Mouse (Mus musculus): Measurements from ENCODE around the gene Pkhd1. TPM values are rescaled to one million over a fixed set of nuclear protein-coding genes. Genes with fewer than 3 reads are reported as not detected.
"Not testable (repeated sequence)": the region's sequence is repeated elsewhere in the genome, so short reads cannot be mapped to it uniquely, and the experiment has no call there.

Pkhd1 gene
- polyA plus RNA-seq, 1 experiment from 2014 or later, result 0.01 TPM

- ATAC-seq, result peak; percentile 85
- no peak overlapping the region for H3K9ac ChIP-seq (replicated peaks; ENCODE audit: low read depth, low read length)
- no peaks in the 10 kb centered on the region for H3K36me3 ChIP-seq (ENCODE audit: control insufficient read depth, insufficient read depth)
- H3K4me3 ChIP-seq (replicated peaks; ENCODE audit: low read length), result no peak overlapping the region
- H3K27ac ChIP-seq (ENCODE audit: low read length), result no peak overlapping the region
- H3K9me3 ChIP-seq (ENCODE audit: control insufficient read depth, low read length), result no peaks in the 10 kb centered on the region
- no peaks in the 10 kb centered on the region for H3K4me1 ChIP-seq (replicated peaks; ENCODE audit: control insufficient read depth, insufficient read depth, low read length)
- no peak overlapping the region for H3K4me2 ChIP-seq (ENCODE audit: low read length)
- WGBS, result 53% methylated on average over 6 of the region's 6 CpGs
- no peaks in the 10 kb centered on the region for H3K27me3 ChIP-seq (replicated peaks; ENCODE audit: control insufficient read depth, insufficient read depth, low read length)
Observed at GRCm38 (mm10) chr1:20470317-20470716, 147.5 kb downstream of the Pkhd1 start.

GRCm38 (mm10) chr1:20466481-20466880, 151.4 kb downstream of the Pkhd1 start:
- 51% methylated on average over 4 of the region's 4 CpGs for WGBS
- H3K4me1 ChIP-seq (replicated peaks; ENCODE audit: control insufficient read depth, insufficient read depth, low read length), result no peaks in the 10 kb centered on the region
- no peak overlapping the region for H3K4me2 ChIP-seq (ENCODE audit: low read length)
- ATAC-seq, result no peak
- no peaks in the 10 kb centered on the region for H3K27me3 ChIP-seq (replicated peaks; ENCODE audit: control insufficient read depth, insufficient read depth, low read length)
- no peak overlapping the region for H3K4me3 ChIP-seq (replicated peaks; ENCODE audit: low read length)
- no peaks in the 10 kb centered on the region for H3K36me3 ChIP-seq (ENCODE audit: control insufficient read depth, insufficient read depth)
- no peak overlapping the region for H3K9ac ChIP-seq (replicated peaks; ENCODE audit: low read depth, low read length)
- H3K27ac ChIP-seq (ENCODE audit: low read length), result no peak overlapping the region
- no peaks in the 10 kb centered on the region for H3K9me3 ChIP-seq (ENCODE audit: control insufficient read depth, low read length)

GRCm38 (mm10) chr1:20454621-20455020, 163.2 kb downstream of the Pkhd1 start:
- H3K9ac ChIP-seq (replicated peaks; ENCODE audit: low read depth, low read length), result no peak overlapping the region
- no peaks in the 10 kb centered on the region for H3K4me1 ChIP-seq (replicated peaks; ENCODE audit: control insufficient read depth, insufficient read depth, low read length)
- WGBS, result 80% methylated on average over 1 of the region's 1 CpGs
- H3K9me3 ChIP-seq (ENCODE audit: control insufficient read depth, low read length), result no peaks in the 10 kb centered on the region
- H3K27me3 ChIP-seq (replicated peaks; ENCODE audit: control insufficient read depth, insufficient read depth, low read length), result no peaks in the 10 kb centered on the region
- no peak overlapping the region for H3K27ac ChIP-seq (ENCODE audit: low read length)
- no peaks in the 10 kb centered on the region for H3K36me3 ChIP-seq (ENCODE audit: control insufficient read depth, insufficient read depth)
- H3K4me3 ChIP-seq (replicated peaks; ENCODE audit: low read length), result no peak overlapping the region
- ATAC-seq, result no peak
- no peak overlapping the region for H3K4me2 ChIP-seq (ENCODE audit: low read length)

GRCm38 (mm10) chr1:20450074-20450473, 167.8 kb downstream of the Pkhd1 start:
- Histone ChIP-seq H3K4me3 (replicated peaks; ENCODE audit: low read length) (no peak overlapping the region), H3K27me3 (replicated peaks; ENCODE audit: control insufficient read depth, insufficient read depth, low read length) (no peaks in the 10 kb centered on the region), H3K4me1 (replicated peaks; ENCODE audit: control insufficient read depth, insufficient read depth, low read length) (no peaks in the 10 kb centered on the region), H3K9me3 (ENCODE audit: control insufficient read depth, low read length) (no peaks in the 10 kb centered on the region), H3K9ac (replicated peaks; ENCODE audit: low read depth, low read length) (no peak overlapping the region), H3K36me3 (ENCODE audit: control insufficient read depth, insufficient read depth) (no peaks in the 10 kb centered on the region), H3K27ac (ENCODE audit: low read length) (no peak overlapping the region), H3K4me2 (ENCODE audit: low read length) (no peak overlapping the region)
- ATAC-seq, result peak; percentile 89
- 14% methylated on average over 10 of the region's 10 CpGs for WGBS

GRCm38 (mm10) chr1:20432026-20432425, 185.8 kb downstream of the Pkhd1 start:
- H3K4me1 ChIP-seq (replicated peaks; ENCODE audit: control insufficient read depth, insufficient read depth, low read length); H3K36me3 ChIP-seq (ENCODE audit: control insufficient read depth, insufficient read depth); H3K9ac ChIP-seq (replicated peaks; ENCODE audit: low read depth, low read length); H3K4me2 ChIP-seq (ENCODE audit: low read length); H3K27me3 ChIP-seq (replicated peaks; ENCODE audit: control insufficient read depth, insufficient read depth, low read length); ATAC-seq; H3K4me3 ChIP-seq (replicated peaks; ENCODE audit: low read length); H3K27ac ChIP-seq (ENCODE audit: low read length); H3K9me3 ChIP-seq (ENCODE audit: control insufficient read depth, low read length): not testable (repeated sequence)
- WGBS, result 91% methylated on average over 16 of the region's 16 CpGs

GRCm38 (mm10) chr1:20429056-20429394, 188.8 kb downstream of the Pkhd1 start:
- Histone ChIP-seq H3K27ac (ENCODE audit: low read length) (no peak overlapping the region), H3K36me3 (ENCODE audit: control insufficient read depth, insufficient read depth) (no peaks in the 10 kb centered on the region)
- 48% methylated on average over 3 of the region's 3 CpGs for WGBS

GRCm38 (mm10) chr1:20428370-20429055, 189.4 kb downstream of the Pkhd1 start:
- H3K4me3 ChIP-seq (replicated peaks; ENCODE audit: low read length), result peak overlapping the region; percentile 4
- 18% methylated on average over 12 of the region's 12 CpGs for WGBS
- no peaks in the 10 kb centered on the region for H3K36me3 ChIP-seq (ENCODE audit: control insufficient read depth, insufficient read depth)
- peak overlapping the region; percentile 42 for H3K4me2 ChIP-seq (ENCODE audit: low read length)
- no peaks in the 10 kb centered on the region for H3K27me3 ChIP-seq (replicated peaks; ENCODE audit: control insufficient read depth, insufficient read depth, low read length)
- H3K4me1 ChIP-seq (replicated peaks; ENCODE audit: control insufficient read depth, insufficient read depth, low read length), result peaks cover 6% of the 10 kb centered on the region; the same call in 1 of the 2 replicates
- no peak overlapping the region for H3K27ac ChIP-seq (ENCODE audit: low read length)
- peak overlapping the region; percentile 15; the same call in 1 of the 2 replicates for H3K9ac ChIP-seq (replicated peaks; ENCODE audit: low read depth, low read length)
- no peaks in the 10 kb centered on the region for H3K9me3 ChIP-seq (ENCODE audit: control insufficient read depth, low read length)
- peak; percentile 98 for ATAC-seq

More at GRCm38 (mm10) chr1:20429056-20429394, 188.8 kb downstream of the Pkhd1 start:
- H3K9ac ChIP-seq (replicated peaks; ENCODE audit: low read depth, low read length), result no peak overlapping the region
- H3K4me2 ChIP-seq (ENCODE audit: low read length), result no peak overlapping the region; the same call in 1 of the 2 replicates
- no peak for ATAC-seq
- no peaks in the 10 kb centered on the region for H3K9me3 ChIP-seq (ENCODE audit: control insufficient read depth, low read length)
- no peak overlapping the region for H3K4me3 ChIP-seq (replicated peaks; ENCODE audit: low read length)
- peaks cover 6% of the 10 kb centered on the region; the same call in 1 of the 2 replicates for H3K4me1 ChIP-seq (replicated peaks; ENCODE audit: control insufficient read depth, insufficient read depth, low read length)
- H3K27me3 ChIP-seq (replicated peaks; ENCODE audit: control insufficient read depth, insufficient read depth, low read length), result no peaks in the 10 kb centered on the region

GRCm38 (mm10) chr1:20409411-20409967, 208.4 kb downstream of the Pkhd1 start:
- Histone ChIP-seq H3K9ac (replicated peaks; ENCODE audit: low read depth, low read length) (no peak overlapping the region), H3K9me3 (ENCODE audit: control insufficient read depth, low read length) (no peaks in the 10 kb centered on the region), H3K4me1 (replicated peaks; ENCODE audit: control insufficient read depth, insufficient read depth, low read length) (peaks cover 9% of the 10 kb centered on the region), H3K4me2 (ENCODE audit: low read length) (no peak overlapping the region), H3K27me3 (replicated peaks; ENCODE audit: control insufficient read depth, insufficient read depth, low read length) (no peaks in the 10 kb centered on the region), H3K4me3 (replicated peaks; ENCODE audit: low read length) (no peak overlapping the region), H3K36me3 (ENCODE audit: control insufficient read depth, insufficient read depth) (no peaks in the 10 kb centered on the region), H3K27ac (ENCODE audit: low read length) (no peak overlapping the region)
- WGBS, result 35% methylated on average over 5 of the region's 5 CpGs
- peak; percentile 89 for ATAC-seq

- Histone ChIP-seq H3K9me3 (ENCODE audit: control insufficient read depth, low read length) (no peaks in the 10 kb centered on the region), H3K4me1 (replicated peaks; ENCODE audit: control insufficient read depth, insufficient read depth, low read length) (no peaks in the 10 kb centered on the region), H3K9ac (replicated peaks; ENCODE audit: low read depth, low read length) (no peak overlapping the region), H3K4me3 (replicated peaks; ENCODE audit: low read length) (no peak overlapping the region), H3K27me3 (replicated peaks; ENCODE audit: control insufficient read depth, insufficient read depth, low read length) (no peaks in the 10 kb centered on the region), H3K27ac (ENCODE audit: low read length) (no peak overlapping the region), H3K36me3 (ENCODE audit: control insufficient read depth, insufficient read depth) (no peaks in the 10 kb centered on the region), H3K4me2 (ENCODE audit: low read length) (no peak overlapping the region)
- 49% methylated on average over 4 of the region's 4 CpGs for WGBS
- no peak for ATAC-seq
Observed at GRCm38 (mm10) chr1:20398319-20398718, 219.5 kb downstream of the Pkhd1 start.
